Mouse (Mus musculus) liver, embryonic 14.5 days (tissue): ENCODE data around the gene Pde11a. TPM values are rescaled to one million over a fixed set of nuclear protein-coding genes. Genes with fewer than 3 reads are reported as not detected.

Source experiments
- ATAC-seq: fragments of 200-750 bp; cut with Nextera tagmentation; 2 replicates; pipeline ENCODE4 v1.8.0; 2017; ENCODE audit warnings: moderate number of reproducible peaks, mild to moderate bottlenecking, moderate library complexity; ENCODE audit not compliant: insufficient read depth
- DNase-seq, 3 experiments: peaks; one replicate each; pipeline ENCODE4 v3.0.0-alpha.2; 2012 to 2013; ENCODE audit warnings: low read depth in 3 of 3, low spot score in 3 of 3
- H3K27ac ChIP-seq: fragments of 300-500 bp; sonication (generic); 2 replicates; pipeline ENCODE4 v1.5.1; 2014; ENCODE audit warnings: moderate library complexity, mild to moderate bottlenecking, control low read depth, inconsistent platforms
- H3K27me3 ChIP-seq: fragments of 300-500 bp; sonication (generic); 2 replicates; pipeline ENCODE4 v1.6.1; 2014; ENCODE audit warnings: mild to moderate bottlenecking, low read length, moderate library complexity; ENCODE audit not compliant: control insufficient read depth, insufficient read depth
- H3K36me3 ChIP-seq: fragments of 300-500 bp; sonication (generic); replicated peaks from 2 replicates; pipeline ENCODE4 v1.6.1; 2014; ENCODE audit warnings: low read depth; ENCODE audit not compliant: control insufficient read depth, insufficient read depth
- H3K4me1 ChIP-seq, 2 experiments: fragments of 200-500 bp in 1 of 2; fragments of 300-500 bp in 1 of 2; sonication (generic) in 1 of 2; replicated peaks; 2 replicates each; pipeline ENCODE4 v1.6.1; 2012 to 2014; ENCODE audit warnings: antibody characterized with exemption in 1 of 2, inconsistent platforms in 1 of 2, low read length in 1 of 2; ENCODE audit not compliant: control insufficient read depth in 2 of 2, insufficient read depth in 2 of 2
- H3K4me2 ChIP-seq: fragments of 300-500 bp; sonication (generic); 2 replicates; pipeline ENCODE4 v1.6.1; 2014; ENCODE audit warnings: low read depth, mild to moderate bottlenecking, control low read depth, moderate library complexity
- H3K4me3 ChIP-seq, 2 experiments: fragments of 200-500 bp in 1 of 2; fragments of 300-500 bp in 1 of 2; sonication (generic) in 1 of 2; 2 replicates each; pipeline ENCODE4 v1.5.1; 2012 to 2014; ENCODE audit warnings: low read depth in 2 of 2, low read length in 2 of 2, mild to moderate bottlenecking in 2 of 2, control low read depth in 1 of 2, inconsistent platforms in 1 of 2, moderate library complexity in 1 of 2; ENCODE audit not compliant: insufficient read depth in 1 of 2
- H3K9ac ChIP-seq: fragments of 300-500 bp; sonication (generic); replicated peaks from 2 replicates; pipeline ENCODE4 v1.6.1; 2014; ENCODE audit warnings: mild to moderate bottlenecking, control low read depth, moderate library complexity
- H3K9me3 ChIP-seq: fragments of 300-500 bp; sonication (generic); 2 replicates; pipeline ENCODE4 v1.6.1; 2016; ENCODE audit warnings: low read length, mixed read lengths; ENCODE audit not compliant: control insufficient read depth
- CTCF ChIP-seq: IDR thresholded peaks from 2 replicates; pipeline ENCODE4 v1.5.1; 2016; ENCODE audit warnings: antibody characterized with exemption, low read depth, control low read depth
- EP300 ChIP-seq: IDR thresholded peaks from 2 replicates; pipeline ENCODE4 v1.6.1; 2016; ENCODE audit warnings: antibody characterized with exemption, low read depth
- WGBS: fragments of 180-500 bp; shearing (Covaris S2); extraction: QIAGEN DNeasy Blood & Tissue Kit; methylation state at CpG from one replicate; pipeline ENCODE4 v1.1.7; 2014; ENCODE audit not compliant: insufficient replicate concordance; 5-methylcytosine and 5-hydroxymethylcytosine counted together
- polyA plus RNA-seq, 2 experiments: library from polyadenylated mRNA; depleted of rRNA in 1 of 2; stranded (reverse) in 1 of 2; unstranded in 1 of 2; fragments of >200 nt; fragmentation: Nextera tagmentation in 1 of 2; extraction: Ambion mirVana in 1 of 2; gene quantifications; 2 replicates each; pipeline versions ENCODE4 v1.2.1 to v1.2.3; 2012 to 2014

Pde11a gene
- polyA plus RNA-seq, 2 experiments: 0.01 TPM; not detected in 1

- no peak for ATAC-seq
Observed at GRCm38 (mm10) chr2:75990885-75991539, 347.6 kb downstream of the Pde11a start.

GRCm38 (mm10) chr2:75989694-75990093 lies 348.9 kb downstream of the Pde11a start:
- no peak for TF ChIP-seq CTCF
- TF ChIP-seq EP300: no peak
- Histone ChIP-seq H3K4me1 (no peaks in the 10 kb centered on the region), H3K9me3 (no peaks in the 10 kb centered on the region), H3K9ac (no peak overlapping the region), H3K4me2 (no peak overlapping the region), H3K36me3 (no peaks in the 10 kb centered on the region), H3K4me3 (no peak overlapping the region), H3K27ac (no peak overlapping the region), H3K27me3 (no peaks in the 10 kb centered on the region; the same call in 1 of the 2 replicates)
- DNase-seq: no peak
- 68% methylated on average over 4 of the region's 4 CpGs for WGBS
- ATAC-seq: no peak

More at GRCm38 (mm10) chr2:75990885-75991539, 347.6 kb downstream of the Pde11a start:
- H3K36me3 ChIP-seq: no peaks in the 10 kb centered on the region
- no peaks in the 10 kb centered on the region for H3K9me3 ChIP-seq
- peak in 2 of 3 experiments; percentile 16 to 37 for DNase-seq
- 20% methylated on average over 13 of the region's 13 CpGs for WGBS
- no peak overlapping the region for H3K9ac ChIP-seq
- H3K4me2 ChIP-seq: peak overlapping the region; percentile 2; the same call in 1 of the 2 replicates
- no peak overlapping the region for H3K4me3 ChIP-seq
- no peak for TF ChIP-seq EP300
- peak; percentile 85 for TF ChIP-seq CTCF
- no peak overlapping the region for H3K27ac ChIP-seq
- no peaks in the 10 kb centered on the region; the same call in 1 of the 2 replicates for H3K27me3 ChIP-seq
- no peaks in the 10 kb centered on the region for H3K4me1 ChIP-seq

GRCm38 (mm10) chr2:75988779-75989363 lies 349.7 kb downstream of the Pde11a start:
- TF ChIP-seq EP300 (no peak), CTCF (no peak)
- no peaks in the 10 kb centered on the region for H3K9me3 ChIP-seq
- no peaks in the 10 kb centered on the region; the same call in 1 of the 2 replicates for H3K27me3 ChIP-seq
- 39% methylated on average over 7 of the region's 7 CpGs for WGBS
- no peak for DNase-seq
- ATAC-seq: no peak
- no peak overlapping the region for H3K27ac ChIP-seq
- H3K9ac ChIP-seq: no peak overlapping the region
- H3K4me2 ChIP-seq: no peak overlapping the region
- no peaks in the 10 kb centered on the region for H3K36me3 ChIP-seq
- H3K4me3 ChIP-seq: no peak overlapping the region
- no peaks in the 10 kb centered on the region for H3K4me1 ChIP-seq

- no peak for DNase-seq
- WGBS: 54% methylated on average over 4 of the region's 4 CpGs
- H3K4me3 ChIP-seq: no peak overlapping the region
- H3K27me3 ChIP-seq: no peaks in the 10 kb centered on the region; the same call in 1 of the 2 replicates
- no peaks in the 10 kb centered on the region for H3K9me3 ChIP-seq
- H3K36me3 ChIP-seq: no peaks in the 10 kb centered on the region
- ATAC-seq: no peak
- no peak overlapping the region for H3K9ac ChIP-seq
- no peaks in the 10 kb centered on the region for H3K4me1 ChIP-seq
- H3K27ac ChIP-seq: no peak overlapping the region
- no peak overlapping the region for H3K4me2 ChIP-seq
- TF ChIP-seq EP300: no peak
- no peak for TF ChIP-seq CTCF
Observed at GRCm38 (mm10) chr2:75988378-75988777, 350.2 kb downstream of the Pde11a start.

- Histone ChIP-seq H3K9ac (no peak overlapping the region), H3K4me1 (no peaks in the 10 kb centered on the region), H3K9me3 (no peaks in the 10 kb centered on the region), H3K27me3 (no peaks in the 10 kb centered on the region; the same call in 1 of the 2 replicates), H3K4me2 (no peak overlapping the region), H3K36me3 (no peaks in the 10 kb centered on the region), H3K4me3 (no peak overlapping the region), H3K27ac (no peak overlapping the region)
- ATAC-seq (no peak), DNase-seq (no peak)
- 69% methylated on average over 9 of the region's 9 CpGs for WGBS
- no peak for TF ChIP-seq EP300
Observed at GRCm38 (mm10) chr2:75987739-75988138, 350.8 kb downstream of the Pde11a start.
